Mouse (Mus musculus): ENCODE data around the gene Klhl13. TPM values are rescaled to one million over a fixed set of nuclear protein-coding genes. Genes with fewer than 3 reads are reported as not detected.

Klhl13 gene
- polyA plus RNA-seq, 1 experiment, result 112 TPM

DNA sequence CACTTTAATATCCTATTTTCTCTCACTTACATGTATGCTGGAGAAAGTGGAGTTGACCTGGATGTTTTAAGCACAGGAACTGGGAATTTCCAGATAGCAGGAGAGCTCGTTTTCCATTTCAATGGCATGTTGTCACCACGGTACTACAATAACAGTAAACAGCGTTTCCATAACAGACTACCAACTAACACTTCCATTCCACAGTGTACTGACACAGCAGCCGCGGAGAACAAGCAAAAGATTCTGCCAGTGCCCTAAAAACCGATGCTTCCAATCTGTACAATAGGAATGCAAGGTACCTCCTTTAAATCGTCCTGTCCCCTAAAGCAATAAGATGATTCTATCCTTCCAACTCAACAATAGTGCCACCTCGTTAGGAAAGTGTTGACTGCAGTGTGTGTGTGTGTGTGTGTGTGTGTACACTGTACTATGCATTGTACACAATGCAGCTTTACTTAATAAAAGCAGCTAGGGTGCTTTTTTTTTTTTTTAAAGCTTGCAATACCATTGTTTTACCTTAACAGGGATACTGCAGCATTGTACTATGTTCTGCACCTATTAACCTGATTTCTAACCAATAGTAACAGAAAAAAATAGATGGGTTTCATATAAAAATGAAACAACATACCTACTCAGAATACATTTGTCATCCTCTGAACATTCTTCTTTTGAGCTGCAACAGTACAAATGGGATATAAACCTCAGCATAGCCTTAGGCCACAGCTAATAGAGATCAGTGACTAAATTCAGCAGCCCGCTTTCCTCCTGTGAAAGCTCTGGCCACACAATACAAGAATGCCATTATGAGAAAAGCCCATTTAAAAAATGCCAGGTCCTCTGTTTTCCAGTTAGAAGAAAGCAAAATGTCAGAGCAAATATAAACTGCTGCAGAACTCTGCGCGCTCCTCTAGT lies 80.1 kb downstream of the Klhl13 start:
- peak; percentile 42 for DNase-seq (ENCODE audit: low read depth)
- TF ChIP-seq POLR2A (IDR thresholded peaks at IDR 0.05; ENCODE audit: borderline replicate concordance, extremely low read depth, insufficient read depth, insufficient read length, poor library complexity, severe bottlenecking) (no peak), CTCF (IDR thresholded peaks at IDR 0.05; ENCODE audit: borderline replicate concordance, extremely low read depth, insufficient read depth, insufficient read length) (no peak)

DNA sequence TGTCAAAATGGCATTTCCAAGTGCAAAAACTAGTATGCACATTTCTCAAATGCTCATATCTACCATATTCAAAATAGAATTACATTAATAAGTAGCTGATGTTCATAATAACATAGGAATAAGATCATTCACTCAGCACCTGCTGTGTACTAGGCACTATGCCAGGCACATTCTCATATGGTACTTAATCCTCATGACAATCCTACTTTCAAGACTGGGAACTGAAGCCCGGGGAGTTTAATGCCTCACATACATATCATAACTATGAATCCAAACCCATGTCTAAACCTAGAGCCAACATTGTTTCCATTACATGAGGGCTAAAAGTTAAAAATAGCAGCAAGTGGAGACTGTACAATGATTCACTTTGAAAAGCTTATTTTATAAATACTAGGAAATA lies 97.3 kb downstream of the Klhl13 start:
- TF ChIP-seq CTCF (IDR thresholded peaks at IDR 0.05; ENCODE audit: borderline replicate concordance, extremely low read depth, insufficient read depth, insufficient read length) (no peak), POLR2A (IDR thresholded peaks at IDR 0.05; ENCODE audit: borderline replicate concordance, extremely low read depth, insufficient read depth, insufficient read length, poor library complexity, severe bottlenecking) (no peak)
- DNase-seq (ENCODE audit: low read depth), result peak; percentile 56

DNA sequence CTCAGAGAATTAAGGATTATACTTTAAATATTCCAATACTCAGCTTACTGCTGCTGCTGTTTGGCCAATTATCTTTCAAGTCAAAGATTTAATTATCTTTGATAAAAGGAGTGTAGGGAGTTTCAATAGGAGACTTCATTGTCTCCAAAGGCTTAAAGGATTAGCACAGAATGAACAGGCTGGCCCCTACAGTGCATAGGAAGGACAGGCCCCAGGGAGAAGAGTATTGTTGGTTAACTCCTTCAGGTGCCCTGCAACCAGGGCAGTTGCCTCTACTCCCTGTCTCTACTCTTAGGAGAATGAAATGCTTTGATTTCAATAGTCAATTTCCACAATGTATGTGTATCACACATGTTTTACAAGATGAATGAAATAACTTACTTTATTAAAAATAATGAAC lies 116.1 kb downstream of the Klhl13 start:
- TF ChIP-seq CTCF (IDR thresholded peaks at IDR 0.05; ENCODE audit: borderline replicate concordance, extremely low read depth, insufficient read depth, insufficient read length) (no peak), POLR2A (IDR thresholded peaks at IDR 0.05; ENCODE audit: borderline replicate concordance, extremely low read depth, insufficient read depth, insufficient read length, poor library complexity, severe bottlenecking) (no peak)
- DNase-seq (ENCODE audit: low read depth), result peak; percentile 25

Data from brain, embryonic 14.5 days (tissue).